Mouse (Mus musculus): ENCODE measurements around the gene Plcg1.

Gene Plcg1

DNA sequence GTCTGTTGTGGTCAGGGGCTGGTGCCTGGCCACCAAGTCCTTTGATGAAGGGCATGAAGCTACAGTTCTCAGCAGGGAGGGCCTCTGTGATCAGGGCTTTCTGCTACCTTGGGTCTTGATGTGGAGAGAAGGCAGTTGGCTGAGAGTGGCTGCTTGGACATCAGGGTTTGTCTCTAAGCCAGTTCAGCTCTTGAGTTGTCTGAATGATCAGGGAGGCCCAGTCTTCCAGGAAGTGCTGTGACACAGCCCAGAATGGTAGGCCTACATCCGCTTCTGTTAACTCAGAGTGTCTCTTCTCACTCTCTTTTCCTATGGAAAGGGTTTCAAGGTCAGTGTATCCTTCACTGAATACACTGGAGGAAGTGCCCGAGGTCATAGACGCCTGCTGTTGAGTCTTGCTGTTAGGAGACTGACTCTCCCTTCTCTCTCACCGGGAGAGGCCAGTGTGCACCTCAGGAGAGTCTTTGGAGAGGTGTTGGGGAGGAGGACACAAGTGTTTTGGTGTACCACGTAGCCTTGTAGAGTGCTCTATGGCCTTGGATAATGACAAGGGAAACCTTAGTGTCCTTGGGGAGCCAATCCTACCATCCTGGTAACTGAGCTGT is 4.7 kb downstream of the Plcg1 start:
- no peak for DNase-seq (ENCODE audit: low read depth, low spot score)

DNA sequence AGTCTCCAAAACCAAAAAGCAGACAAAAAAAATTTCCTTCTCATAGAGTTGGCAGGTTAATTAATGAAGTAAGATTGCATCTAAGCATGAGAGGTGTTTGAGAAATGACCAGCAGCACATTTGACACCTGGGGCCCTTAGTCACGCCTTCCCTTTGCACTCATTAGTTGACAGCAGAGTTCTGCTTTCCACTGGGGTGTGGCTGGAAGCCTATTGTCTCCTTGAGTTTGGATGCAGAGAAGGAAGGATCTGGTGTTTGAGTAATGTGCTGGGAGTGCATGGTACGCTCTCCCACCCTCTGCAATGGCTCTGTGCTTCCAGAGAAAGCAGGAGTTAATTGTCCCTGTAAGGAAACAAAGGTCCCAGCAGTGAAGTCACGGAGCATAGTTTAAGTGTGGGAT is 5.4 kb downstream of the Plcg1 start:
- no peak for DNase-seq (ENCODE audit: low read depth, low spot score)

DNA sequence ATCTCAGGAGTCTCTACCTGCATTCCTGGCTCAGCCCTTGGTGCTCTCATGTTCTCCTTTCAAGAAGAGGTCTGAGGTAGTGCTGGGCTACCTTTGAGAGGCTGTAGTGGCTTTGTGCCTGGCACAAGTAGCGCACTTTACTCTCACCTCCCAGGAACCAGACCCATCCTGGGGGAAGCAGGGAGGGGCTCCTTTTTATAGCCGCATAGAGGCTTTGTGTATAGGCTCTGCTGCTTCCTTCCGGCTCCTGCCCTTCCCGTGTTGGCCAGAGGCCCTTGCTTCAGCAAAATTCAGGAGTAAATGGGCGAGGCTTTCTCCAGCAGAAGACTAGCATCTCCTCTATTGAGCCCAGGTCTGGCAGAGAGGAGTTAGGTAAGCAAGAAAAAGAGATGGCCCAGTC is 7.3 kb downstream of the Plcg1 start:
- no peak for DNase-seq (ENCODE audit: low read depth, low spot score)

DNA sequence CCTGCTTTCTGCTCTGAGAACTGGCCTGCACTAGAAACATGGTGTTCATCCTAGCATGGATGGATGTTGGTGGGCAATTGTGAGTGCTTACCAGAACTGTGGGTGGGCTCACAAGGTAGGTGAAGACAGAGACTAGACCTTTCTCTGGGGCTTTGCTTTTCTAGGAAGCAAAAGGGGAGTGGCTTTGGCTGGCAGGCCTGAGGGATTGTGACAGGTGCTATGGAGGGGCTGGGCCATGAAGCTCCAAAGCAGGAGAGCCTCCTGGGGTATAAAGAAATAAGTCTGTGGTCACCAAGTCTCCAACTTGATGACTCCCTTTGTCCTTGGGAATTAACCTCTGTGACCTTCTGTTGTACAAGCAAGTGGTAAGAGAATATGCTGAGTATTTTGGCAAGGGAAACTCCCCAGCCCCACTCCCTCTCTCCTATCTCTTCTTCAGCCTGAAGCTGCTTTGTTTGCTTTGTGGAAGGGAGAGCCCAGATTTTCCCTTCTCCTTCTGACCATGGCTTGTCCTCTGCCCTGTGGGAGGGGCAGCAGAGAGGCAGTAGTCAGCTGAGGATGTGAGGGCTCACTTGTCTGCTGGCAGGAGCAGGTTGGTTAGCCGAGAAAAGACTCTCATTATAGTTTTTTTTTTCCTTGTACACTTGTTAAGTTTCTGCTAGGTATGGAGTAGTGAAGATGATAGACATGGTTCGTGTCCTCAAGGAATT is 8.7 kb downstream of the Plcg1 start:
- DNase-seq (ENCODE audit: low read depth, low spot score), result no peak

DNA sequence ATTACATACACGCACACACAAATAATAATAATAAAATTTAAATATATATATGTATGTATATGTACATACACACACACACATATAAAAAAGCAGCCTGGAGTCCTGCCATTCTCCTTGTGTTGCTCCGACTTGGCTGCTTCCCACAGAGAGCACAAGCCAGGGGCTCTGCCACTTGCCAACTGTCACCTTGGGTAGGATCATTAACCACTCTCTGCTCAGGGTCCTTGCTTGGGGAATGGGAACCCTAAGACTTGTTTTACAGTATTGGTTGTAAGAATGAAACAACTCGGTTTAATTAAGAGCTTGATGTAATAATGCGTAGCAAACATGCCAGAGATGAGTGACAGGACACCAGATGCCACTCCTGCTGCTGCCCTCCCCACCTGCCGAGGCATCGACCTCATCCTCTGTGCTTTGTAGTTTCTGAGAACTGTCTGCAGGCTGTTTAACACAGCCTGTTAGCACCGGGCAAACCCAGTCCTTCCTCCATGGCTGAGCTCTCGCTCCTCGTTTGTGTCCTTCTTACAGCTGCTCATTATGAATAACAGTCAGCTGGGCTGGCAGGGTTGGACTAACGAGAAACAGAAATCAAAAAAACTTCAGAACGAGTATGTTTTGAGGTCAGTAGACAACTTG is 9.5 kb downstream of the Plcg1 start:
- no peak for DNase-seq (ENCODE audit: low read depth, low spot score)

DNA sequence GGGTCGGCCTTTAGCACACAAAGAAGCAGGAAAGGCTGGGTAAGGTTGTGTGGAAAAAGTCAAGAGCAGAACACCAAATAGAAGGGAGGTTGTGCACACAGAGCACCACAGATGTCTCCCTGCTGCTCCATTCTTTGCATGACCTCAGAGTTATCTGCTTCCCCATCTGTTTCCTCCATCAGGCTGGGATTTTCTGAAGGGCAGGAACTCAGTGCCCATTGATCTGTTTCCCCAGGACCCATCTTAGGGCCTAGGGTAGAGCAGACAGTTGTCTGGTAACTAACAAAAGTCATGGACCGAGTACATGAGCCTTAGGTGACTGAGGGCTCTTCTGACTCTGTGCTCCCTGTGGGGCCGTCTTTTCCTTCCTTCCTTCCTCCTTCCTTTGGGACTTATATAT is 10.5 kb downstream of the Plcg1 start:
- no peak for DNase-seq (ENCODE audit: low read depth, low spot score)

DNA sequence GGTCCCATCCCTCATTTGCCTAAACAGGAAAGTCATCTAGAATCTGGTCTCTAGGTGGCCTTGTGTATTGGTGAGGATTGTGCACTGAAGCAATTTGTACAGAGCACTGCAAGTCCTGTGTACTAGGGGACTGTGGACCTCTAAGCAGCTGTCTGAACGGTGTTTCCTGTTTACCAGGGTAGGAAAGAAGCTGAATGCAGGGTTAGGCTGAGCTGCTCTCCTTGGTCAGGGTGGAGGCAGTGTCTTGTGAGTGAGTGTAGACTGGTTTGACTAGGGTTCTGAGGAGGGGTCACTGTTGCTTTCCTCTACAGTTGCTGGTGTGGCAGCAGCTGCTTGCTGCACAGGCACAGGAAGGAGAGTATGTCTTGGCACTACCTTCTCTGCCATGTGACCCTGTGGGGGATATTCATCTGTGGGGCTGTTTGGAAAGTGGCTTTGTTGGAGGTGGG is 11.1 kb downstream of the Plcg1 start:
- DNase-seq (ENCODE audit: low read depth, low spot score), result no peak

DNA sequence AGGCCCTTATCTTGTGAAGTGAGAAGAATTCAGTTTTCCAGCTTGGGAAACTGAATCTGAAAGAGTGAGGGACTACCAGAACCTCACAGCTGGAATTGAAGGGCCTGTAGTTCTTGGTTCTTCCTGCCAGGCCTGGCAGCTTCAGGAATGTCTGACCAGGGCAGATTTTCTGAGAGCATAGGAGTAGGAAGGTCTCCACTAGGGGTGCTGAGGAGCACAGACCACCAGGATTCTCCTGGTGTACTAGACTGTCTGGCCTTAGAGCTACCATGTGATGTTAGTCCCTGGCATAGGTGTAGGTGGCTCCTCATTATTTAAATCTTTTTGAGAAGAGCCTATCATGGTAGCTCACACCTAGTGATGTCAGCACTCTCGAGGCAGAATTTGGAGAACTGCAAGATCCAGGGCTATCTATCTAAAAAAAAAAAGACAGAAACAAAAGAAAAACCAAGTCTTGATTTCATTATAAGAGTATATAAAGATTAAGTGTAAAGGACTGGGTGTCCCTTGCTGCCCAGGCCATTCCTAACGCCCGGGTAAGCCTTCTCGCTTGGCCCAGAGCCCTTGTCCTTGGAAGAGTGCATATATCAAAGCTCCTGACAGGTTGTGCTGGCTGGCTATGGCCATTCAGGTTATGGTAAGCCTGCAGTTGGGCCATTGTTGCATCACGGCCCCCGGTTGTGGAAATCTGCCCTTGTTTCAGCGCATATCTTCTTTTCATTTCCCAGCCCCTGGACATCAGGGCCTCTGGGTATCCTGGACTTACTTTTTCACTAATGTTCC is 13.1 kb downstream of the Plcg1 start:
- DNase-seq (ENCODE audit: low read depth, low spot score), result no peak

DNA sequence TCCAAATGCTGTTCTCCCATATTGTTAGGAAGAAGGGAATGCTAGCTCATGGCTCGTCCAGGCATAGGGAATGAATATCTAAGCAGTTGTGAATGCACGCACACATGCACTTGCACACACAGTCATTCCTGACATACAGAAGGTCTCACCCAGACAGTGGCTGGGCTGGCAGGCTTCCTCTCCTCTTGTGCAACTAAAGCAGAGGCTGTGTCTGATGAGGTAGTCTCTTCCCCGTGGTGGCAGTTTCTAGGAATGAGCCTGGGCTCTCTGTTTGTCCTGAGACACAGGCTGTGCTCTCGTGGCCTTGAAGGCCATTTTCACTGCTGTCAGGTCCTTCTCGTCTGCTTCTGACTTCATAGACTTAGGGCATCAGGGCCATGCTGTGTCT is 13.7 kb downstream of the Plcg1 start:
- DNase-seq (ENCODE audit: low read depth, low spot score), result no peak

DNA sequence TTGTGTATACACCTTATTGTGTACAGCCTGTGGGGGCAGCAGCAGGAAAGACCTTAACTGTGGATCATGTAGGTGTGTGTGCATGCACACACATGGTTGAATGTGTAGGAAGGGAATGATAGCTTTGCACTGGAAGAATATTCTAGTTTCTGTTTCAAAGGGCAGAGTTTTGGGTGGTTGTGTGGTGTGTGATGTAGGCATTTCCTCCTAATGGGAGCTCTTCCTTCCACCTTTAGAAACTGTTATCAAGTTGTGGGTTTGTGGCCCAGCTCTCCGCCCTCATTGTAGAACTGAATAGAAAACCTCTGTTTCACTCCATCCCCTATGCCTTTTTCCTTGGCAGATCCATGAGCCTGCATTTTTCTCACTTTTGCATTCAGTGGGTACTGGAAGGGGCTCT is 14.4 kb downstream of the Plcg1 start:
- no peak for DNase-seq (ENCODE audit: low read depth, low spot score)

DNA sequence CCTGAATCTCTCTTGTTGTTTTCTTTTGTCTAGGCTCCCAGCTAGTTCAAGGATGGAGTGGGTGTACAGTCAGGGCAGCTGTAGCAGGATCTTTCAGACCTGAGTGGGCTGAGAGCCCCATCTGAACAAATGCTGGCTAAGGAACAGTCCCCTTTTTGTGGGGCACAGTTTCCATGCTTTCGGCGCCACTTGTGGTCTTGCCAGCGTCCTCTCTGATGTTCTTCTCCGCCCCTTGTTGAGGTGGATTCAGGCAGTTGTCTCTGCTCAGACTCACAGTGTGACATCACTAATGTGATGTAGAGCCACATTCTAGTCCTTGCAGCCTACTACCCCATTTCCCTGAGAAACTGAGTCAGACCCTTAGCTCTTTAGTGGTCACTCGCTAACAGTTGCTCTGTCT is 15.5 kb downstream of the Plcg1 start:
- DNase-seq (ENCODE audit: low read depth, low spot score), result no peak

DNA sequence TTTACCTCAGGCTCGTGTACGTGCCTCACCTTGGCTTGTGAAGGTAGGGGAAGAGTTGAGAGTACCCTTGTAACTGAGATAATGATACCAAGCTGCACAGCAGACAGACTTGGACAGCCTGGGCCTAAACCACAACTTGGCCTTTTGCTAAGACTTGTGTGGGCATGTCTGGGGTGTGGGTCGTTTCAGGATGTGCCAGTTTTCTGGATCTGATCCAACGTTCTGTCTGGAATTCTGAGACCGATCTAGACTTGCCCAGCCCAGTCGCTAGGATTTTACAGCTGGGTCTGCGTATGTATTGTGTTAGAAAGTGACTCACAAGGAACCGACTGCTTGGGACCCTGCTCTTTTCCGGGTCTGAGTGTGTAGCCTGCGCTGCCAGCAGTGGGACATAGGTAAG is 16.0 kb downstream of the Plcg1 start:
- no peak for DNase-seq (ENCODE audit: low read depth, low spot score)

DNA sequence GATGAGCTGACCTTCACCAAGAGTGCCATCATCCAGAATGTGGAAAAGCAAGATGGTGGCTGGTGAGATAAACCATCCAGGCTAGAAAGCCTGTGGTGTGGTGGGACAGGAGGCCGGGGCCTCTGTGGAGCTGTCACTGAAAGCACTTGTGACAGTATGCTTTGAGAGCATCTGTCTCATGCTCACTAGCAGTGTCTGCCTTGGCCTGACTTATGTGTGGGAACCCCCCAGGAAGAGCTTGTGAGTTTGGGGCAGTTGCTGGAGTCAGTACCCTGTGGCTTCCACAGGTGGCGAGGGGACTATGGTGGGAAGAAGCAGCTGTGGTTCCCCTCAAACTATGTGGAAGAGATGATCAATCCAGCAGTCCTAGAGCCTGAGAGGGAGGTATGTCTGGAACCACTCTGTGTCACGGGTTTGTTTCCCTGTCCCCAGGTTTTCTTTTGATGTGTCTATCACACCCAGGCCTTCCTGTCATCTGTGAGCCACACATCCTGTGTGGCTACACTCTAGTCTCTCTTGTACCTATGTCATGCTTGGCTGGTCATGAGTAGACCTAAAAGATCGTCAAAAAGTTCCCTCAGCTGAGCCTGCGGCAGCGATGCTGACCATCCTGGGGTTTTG is 25.6 kb downstream of the Plcg1 start:
- DNase-seq (ENCODE audit: low read depth, low spot score), result no peak

DNA sequence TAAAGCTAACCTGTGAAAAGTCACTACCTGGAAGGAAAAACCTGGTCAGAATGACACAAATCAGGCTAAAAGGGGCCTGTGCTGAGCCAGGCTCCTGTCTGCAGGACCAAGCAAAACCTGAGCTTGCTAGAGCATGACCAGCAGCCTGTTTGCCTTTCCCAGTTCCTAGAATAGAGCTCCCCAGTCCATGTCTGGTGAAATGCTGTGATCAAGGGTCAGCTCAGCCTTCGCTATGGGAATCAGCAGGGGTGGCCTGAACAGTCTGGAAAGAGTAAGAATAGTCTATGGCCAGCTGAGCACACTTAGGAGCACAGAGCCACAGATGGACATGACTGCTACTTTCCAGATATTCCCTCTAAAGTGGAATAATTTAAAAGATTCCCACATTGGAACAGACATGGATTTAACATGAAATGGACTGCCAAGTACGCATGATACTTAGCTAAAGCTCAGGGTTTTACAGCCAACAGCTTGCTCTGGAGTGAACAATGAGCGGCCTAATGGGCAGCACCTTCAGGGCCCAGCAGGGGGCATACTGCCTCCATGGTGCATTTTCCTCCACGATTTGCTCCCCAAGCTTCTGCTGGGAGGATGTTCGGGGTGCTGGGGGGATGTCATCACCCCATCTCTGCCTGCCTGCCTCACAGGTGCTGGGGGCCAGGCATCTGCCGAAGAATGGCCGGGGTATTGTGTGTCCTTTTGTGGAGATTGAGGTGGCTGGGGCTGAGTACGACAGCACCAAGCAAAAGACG is 29.5 kb downstream of the Plcg1 start:
- DNase-seq (ENCODE audit: low read depth, low spot score), result no peak

DNA sequence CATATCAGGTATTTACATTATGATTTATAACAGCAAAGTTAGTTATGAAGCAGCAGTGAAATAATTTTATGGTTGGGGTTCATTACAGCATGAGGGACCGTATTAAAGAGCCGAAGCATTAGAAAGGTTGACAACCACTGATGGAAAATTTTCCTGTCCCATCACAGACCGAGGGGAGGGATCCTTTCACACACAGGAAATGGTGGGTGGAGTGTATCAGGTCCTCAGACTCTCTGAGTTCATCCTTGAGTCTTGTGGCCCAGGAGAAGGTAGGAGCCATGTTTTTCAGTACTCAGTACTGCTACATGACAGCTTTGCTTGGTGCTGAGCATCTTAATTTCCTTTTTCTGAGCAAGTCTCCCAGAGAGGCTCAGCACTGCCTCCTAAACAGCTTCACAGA is 32.7 kb downstream of the Plcg1 start:
- no peak for DNase-seq (ENCODE audit: low read depth, low spot score)

DNA sequence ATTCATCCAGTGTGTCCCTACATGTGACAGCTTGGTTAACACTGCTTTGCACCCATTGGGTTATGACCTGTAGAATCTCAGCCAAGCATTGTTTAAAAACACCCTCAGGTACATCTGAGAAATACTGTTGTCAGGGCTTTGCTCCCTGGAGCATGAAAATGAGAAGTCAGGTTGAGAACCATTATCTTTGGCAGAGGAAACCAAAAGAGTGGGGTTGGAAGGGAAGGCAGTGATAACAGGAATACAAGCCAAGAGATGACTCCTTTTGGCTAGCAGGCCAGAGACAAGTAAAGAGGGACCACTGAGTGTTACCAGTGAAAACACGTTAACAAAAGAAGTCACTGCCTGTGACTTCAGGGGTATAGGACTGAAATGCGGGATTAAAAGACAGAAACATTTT is 33.3 kb downstream of the Plcg1 start:
- no peak for DNase-seq (ENCODE audit: low read depth, low spot score)

DNA sequence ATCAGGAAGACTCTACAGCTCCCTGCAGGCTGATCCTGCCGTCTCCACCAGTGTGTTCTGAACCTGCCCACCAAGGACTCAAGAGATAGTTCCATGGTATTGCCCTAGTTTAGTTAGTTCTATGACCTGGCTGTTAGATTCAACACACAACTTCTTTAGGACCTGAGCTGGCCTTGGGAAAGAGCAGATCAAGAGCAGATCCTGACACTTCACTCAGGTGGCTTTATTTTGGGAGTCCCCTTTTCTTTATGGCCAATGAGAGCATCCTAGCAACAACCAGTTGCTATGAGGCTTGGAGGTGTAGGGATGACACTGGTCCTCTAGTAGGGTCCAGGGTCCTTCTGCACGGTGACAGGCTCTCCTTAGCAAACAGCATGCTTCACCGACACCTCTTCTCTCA is 34.0 kb downstream of the Plcg1 start:
- DNase-seq (ENCODE audit: low read depth, low spot score), result no peak

DNA sequence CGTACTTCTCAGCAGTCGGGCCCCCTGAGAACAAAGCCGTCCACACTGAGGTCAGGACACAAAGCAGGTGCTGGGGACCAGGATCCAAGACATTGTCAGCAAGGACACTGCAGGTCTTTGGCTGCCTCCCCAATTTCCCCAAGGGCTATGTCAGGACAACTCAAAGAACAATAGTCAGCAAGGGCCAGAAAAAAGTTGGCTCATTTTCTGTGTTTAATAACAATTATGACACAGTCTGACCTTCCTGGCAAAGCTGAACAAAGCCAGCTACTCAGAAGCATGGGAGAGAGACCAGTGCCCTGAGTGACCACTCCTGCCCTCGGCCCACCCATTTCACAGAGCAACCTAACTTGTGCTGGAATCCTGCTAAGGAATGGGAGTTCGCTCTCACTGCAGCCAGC is 35.3 kb downstream of the Plcg1 start:
- no peak for DNase-seq (ENCODE audit: low read depth, low spot score)

DNA sequence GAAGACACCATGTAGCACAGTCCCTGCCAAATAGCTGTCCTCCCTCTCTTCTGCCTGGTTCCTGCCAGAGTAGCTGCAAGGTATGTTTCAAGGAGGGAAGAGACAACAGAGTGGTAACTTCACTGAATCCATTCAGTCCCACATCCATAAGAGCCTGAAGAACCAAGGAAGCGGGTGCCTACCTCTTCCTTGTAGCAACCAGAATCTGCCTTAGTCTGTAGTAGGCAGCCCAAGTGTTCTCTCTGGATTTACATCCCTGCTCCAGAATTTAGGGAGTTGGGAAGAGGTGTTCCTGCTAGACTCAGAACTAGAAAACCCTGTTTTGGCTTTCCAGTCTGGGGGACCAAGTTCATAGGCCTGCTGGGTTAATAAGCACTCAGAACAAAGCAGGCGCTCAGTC is 36.1 kb downstream of the Plcg1 start:
- DNase-seq (ENCODE audit: low read depth, low spot score), result no peak

DNA sequence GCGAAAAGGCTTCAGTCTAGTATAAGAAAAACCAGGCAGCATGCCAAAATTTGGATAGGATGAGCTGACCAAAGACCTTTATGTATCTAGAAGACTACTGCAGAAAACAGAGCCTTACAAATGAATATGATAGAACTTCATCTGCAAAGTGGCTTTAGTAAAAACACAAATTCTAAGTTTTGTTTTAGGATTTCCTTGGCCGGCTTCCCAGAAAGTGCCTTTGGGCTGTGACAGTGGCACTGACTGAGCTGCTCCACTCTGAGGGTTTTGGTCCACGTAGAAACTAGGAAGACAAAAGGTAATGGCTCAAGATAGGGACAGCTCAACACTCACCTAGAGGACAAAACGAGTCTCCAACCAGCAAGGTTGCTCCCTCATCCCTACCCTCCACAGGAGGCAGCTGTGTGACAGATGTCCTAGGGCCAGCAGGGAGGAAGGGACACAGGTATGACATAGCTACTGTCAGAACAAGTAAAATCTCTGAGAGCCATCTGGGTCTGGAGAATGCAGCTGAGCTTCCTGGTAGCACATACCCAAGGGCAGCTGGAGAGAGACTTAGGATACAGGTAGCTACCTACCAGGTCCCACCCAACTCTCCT is 37.1 kb downstream of the Plcg1 start:
- no peak for DNase-seq (ENCODE audit: low read depth, low spot score)

DNA sequence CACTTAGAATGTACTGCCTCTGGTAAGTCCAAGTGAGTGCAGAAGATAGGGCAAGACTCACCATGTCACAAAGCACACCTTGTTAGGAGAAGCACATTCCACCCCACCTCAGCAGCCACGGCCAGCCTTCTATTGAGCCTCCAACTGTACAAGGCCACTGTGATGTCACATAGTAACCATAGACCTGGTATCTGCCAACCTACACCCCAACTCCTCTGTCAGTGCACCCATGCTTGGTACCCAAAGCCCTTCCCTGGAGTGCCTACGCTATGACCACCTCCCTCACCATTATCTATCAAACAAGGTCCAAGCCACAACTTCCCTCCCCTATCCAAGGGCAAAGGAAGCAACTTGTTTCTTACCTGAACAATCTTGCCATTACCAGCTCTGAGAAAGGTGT is 37.9 kb downstream of the Plcg1 start:
- no peak for DNase-seq (ENCODE audit: low read depth, low spot score)
